19 mouse cellular contexts compared by ENCODE assay signal in the genomic region with DNA sequence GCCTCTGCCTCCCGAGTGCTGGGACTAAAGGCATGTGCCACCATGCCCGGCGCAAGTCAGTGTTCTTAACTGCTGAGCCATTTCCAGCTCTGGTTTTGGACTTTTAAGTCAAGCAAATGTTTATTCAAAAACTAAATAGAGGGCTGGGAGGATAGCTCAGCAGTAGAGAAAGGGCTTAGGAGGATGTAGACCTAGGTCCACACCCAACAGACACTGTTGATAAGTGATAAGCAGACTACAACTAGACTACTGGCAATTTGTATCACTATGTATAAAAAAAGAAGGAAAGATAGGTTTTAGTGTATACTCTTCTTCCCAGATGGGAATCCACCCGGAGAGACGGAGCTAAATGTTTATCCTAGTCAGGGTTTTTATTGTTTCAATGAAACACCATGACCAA. TPM values are rescaled to one million over a fixed set of nuclear protein-coding genes. Genes with fewer than 3 reads are reported as not detected.
"Had no signal": no experiment of that assay in that cellular context is flagged by ENCODE, and none has a peak within 500 bp of the region (broad histone marks: within the 10 kb centered on the region; RNA-seq: fewer than 3 reads in every experiment).

No protein-coding gene starts in this region.

- H3K9me3 ChIP-seq: limb, embryonic 15.5 days; lung, embryonic 15.5 days; midbrain, embryonic 10.5 days; midbrain, embryonic 15.5 days; neural tube, embryonic 13.5 days had no signal

- H3K36me3 ChIP-seq: limb, embryonic 15.5 days; lung, embryonic 15.5 days; midbrain, embryonic 10.5 days; midbrain, embryonic 15.5 days; neural tube, embryonic 13.5 days had no signal

- H3K27ac ChIP-seq: limb, embryonic 15.5 days; lung, embryonic 15.5 days; midbrain, embryonic 10.5 days; midbrain, embryonic 15.5 days; neural tube, embryonic 13.5 days had no signal

- ATAC-seq: inflammation-experienced regulatory T-cells, adult 6 months; intestine, postnatal 0 days; midbrain, embryonic 15.5 days had no signal

- H3K4me2 ChIP-seq: limb, embryonic 15.5 days; lung, embryonic 15.5 days; midbrain, embryonic 15.5 days; neural tube, embryonic 13.5 days had no signal

- DNase-seq: kidney, adult 8-10 months; kidney, postnatal 36 days; layer of hippocampus, adult 9-11 months; layer of hippocampus, postnatal 36 days; right cerebral cortex, postnatal 25 days; thymus, adult 18-20 months; thymus, postnatal 14 days had no signal

- H3K4me3 ChIP-seq: limb, embryonic 15.5 days; lung, embryonic 15.5 days; midbrain, embryonic 10.5 days; midbrain, embryonic 15.5 days; neural tube, embryonic 13.5 days had no signal

- H3K9ac ChIP-seq: limb, embryonic 15.5 days; lung, embryonic 15.5 days; midbrain, embryonic 15.5 days; neural tube, embryonic 13.5 days had no signal

RNA-seq across cellular contexts. Expression of a gene that starts 7.9 kb away (rescaled TPM):
- total RNA-seq: layer of hippocampus, adult 18-20 months; layer of hippocampus, postnatal 36 days; left cerebral cortex, postnatal 25 days had no signal
- polyA plus RNA-seq: inflammation-experienced regulatory T-cells, adult 6 months; limb, embryonic 11.5 days; midbrain, embryonic 15.5 days; neural tube, embryonic 13.5 days; small intestine, adult 2 months had no signal

RNA-seq across cellular contexts. Expression of a gene that starts 30.6 kb away (rescaled TPM):
- total RNA-seq: layer of hippocampus, adult 18-20 months; layer of hippocampus, postnatal 36 days had no signal
- polyA plus RNA-seq: inflammation-experienced regulatory T-cells, adult 6 months; intestine, postnatal 0 days; kidney, embryonic 16.5 days; limb, embryonic 11.5 days; limb, embryonic 15.5 days; lung, embryonic 15.5 days; midbrain, embryonic 10.5 days; small intestine, adult 2 months had no signal
